Mouse (Mus musculus): ENCODE results near the gene Oxa1l.

Gene Oxa1l

DNA sequence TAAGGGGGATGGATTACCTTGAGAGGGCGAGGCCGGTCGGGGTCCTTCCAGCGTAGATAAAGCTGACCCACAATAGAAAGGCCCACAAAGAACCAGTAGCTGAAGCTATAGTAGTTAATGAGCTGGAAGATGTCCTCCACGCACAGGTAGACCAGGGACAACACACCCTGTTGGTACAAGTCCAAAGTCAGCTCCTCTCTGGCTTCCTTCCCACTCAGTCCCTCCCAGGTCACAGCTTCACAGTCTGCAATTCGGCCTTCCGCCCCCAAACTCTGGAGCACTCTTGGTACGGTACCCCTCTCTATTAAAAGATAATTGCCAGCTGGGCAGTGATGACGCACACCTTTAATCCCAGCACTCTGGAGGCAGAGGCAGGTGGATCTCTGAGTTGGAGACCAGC, 12.3 kb downstream of the Oxa1l start:
- no peak for DNase-seq

- peak; percentile 59 for DNase-seq
These were observed 15.3 kb downstream of the Oxa1l start for GRCm38 (mm10) chr14:54375916-54376315.

DNA sequence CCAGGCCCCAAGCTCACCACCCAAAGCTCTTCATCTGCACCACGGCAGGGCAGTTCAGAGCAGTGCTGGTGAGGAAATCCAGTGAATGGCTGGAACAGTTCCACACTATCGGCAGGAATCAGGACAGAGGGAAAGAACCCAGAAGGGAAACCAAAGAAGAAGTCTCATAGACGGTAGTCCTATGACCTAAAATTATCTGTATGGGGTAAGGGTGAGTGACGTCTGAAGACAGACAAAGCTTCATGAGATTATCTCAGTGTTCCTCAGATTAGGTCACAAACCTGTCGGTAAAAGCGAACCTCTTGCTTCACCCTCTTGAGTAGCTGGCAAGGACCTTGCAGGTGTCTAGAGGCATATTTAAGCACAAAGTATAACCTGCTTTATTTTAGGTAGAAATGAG, 16.5 kb downstream of the Oxa1l start:
- no peak for DNase-seq

DNA sequence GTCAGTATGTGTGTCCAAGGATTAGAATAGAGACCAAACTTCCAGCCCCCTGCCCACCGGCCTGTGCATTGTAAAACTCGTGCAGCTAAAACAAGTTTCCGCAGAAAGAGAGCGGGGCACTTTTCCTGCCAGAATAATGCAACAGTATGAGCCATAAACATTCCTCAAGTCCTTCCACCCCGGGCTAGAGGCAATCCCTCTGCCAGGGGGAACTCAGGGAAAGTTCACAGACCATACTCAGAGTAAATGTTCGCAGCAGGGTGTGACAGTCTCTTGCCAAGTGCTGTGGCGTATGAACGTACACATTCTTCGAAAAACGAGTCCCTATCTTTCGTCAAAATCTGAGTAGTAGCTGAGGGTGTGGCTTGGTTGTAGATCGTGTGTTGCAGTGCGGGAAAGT, 18.9 kb downstream of the Oxa1l start:
- DNase-seq = no peak

GRCm38 (mm10) chr14:54380616-54381015, 20.0 kb downstream of the Oxa1l start:
- no peak for DNase-seq

GRCm38 (mm10) chr14:54381816-54382215, 21.2 kb downstream of the Oxa1l start:
- DNase-seq = no peak

- DNase-seq = no peak
These were observed 22.0 kb downstream of the Oxa1l start for GRCm38 (mm10) chr14:54382641-54383040.

DNA sequence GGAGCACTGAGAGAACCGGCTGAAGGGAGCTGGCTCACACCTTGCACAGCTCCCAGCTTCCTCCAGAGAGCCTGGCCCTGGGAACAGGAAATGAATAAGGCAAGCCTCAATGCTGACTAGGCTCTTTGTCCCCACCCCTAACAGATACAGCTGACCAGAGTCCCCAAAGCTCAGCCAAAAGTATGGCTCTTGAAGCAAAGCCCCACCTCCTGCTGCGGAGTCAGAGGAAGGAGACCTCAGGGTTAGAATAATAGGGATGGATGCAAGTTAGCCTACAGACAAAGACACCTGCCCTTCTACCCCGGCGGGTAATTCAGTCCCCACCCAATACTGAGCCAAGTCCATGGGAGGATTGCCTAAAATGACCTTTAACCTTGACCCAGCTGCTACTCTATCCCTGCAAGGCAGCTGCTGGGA, 22.7 kb downstream of the Oxa1l start:
- no peak for DNase-seq

GRCm38 (mm10) chr14:54384396-54384795, 23.8 kb downstream of the Oxa1l start:
- no peak for DNase-seq

- DNase-seq = no peak
These were observed 25.5 kb downstream of the Oxa1l start for GRCm38 (mm10) chr14:54385968-54386618.

DNA sequence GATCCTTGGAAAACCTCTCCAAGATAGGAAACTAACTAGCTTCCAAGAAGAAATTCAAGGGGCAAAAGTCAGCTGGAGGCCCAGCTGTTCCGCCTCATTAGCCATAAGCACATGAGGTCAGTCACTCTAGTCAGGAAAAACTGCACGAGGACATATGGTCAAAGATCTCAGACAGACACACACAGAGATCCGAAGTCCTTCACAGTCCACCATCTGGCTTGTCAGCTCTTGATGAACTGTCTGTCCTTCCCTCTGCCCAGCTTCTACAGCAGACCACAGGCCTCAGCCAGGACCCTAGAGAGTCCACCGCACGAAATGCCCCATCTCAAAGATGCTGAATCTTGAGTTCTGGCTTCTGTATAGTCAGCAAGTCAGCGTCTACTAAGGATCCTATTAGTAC, 26.9 kb downstream of the Oxa1l start:
- DNase-seq = no peak

- no peak for DNase-seq
These were observed 30.2 kb downstream of the Oxa1l start for GRCm38 (mm10) chr14:54390843-54391242.

GRCm38 (mm10) chr14:54393794-54394193, 33.2 kb downstream of the Oxa1l start:
- no peak for DNase-seq

GRCm38 (mm10) chr14:54394309-54394708, 33.7 kb downstream of the Oxa1l start:
- DNase-seq = no peak

DNA sequence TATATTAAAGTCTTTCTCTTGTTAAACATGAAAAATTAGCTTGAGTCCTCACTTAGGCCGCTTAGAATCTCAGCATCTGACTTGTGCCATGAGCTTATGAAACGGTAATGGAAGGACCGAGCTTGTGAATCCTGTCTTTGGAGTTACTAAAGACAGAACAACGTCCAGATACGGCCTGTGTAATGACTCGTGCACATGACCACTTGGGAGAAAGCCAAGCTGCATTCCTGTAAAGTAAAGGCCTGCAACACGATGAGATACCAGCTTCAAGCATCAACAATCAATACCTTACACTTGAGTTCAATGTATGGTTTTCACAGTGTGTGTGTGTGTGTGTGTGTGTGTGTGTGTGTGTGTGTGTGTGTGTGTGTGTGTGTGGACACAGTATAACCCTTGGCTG, 36.1 kb downstream of the Oxa1l start:
- DNase-seq = no peak

DNA sequence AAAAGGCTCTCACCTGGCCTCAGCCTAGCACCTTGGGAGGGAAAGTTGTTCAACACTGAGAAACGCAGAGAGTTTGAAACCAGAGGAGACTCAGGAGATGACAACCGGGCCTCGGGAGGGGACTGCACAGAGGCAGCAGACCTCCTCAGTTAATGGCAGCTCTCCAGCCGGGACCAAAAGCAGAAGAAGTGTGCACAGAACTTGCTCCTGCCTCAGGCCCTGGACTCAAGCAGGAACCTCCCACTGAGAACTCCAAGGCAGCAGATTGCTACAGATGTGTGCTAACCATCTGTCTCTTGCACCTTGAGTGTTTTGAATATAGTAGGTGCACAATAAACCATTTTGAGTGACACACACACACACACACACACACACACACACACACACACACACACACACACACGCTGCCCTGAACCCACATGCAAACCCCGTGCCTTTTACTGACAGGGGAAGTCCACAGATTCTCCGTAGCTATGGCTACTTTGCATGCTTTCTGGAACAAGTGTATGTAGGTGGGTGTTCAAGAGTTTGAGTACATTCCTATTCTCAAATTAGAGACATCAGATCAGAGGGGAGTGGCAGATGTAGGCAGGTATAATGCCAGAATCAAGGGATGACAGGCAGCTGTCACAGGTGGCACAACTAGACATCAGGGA, 37.4 kb downstream of the Oxa1l start:
- no peak for DNase-seq

DNA sequence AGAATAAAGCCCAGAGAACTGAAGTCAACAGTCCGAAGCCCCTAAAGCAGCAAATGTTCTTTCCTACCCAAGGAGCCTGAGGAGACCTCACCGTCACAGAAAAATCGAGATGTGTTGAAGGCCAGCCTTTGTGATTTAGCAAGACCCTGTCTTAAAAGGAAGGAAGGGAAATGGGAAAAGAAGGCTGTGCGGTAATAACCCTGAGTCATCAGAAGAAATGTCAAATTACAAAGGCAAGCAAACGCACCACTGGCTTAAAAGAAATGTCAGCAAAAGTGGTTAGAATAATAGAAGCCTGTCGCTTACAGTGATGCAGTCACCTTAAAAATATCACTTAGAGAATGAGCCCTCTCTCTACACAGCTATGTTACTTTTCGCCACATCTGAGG, 37.9 kb downstream of the Oxa1l start:
- DNase-seq = no peak

DNA sequence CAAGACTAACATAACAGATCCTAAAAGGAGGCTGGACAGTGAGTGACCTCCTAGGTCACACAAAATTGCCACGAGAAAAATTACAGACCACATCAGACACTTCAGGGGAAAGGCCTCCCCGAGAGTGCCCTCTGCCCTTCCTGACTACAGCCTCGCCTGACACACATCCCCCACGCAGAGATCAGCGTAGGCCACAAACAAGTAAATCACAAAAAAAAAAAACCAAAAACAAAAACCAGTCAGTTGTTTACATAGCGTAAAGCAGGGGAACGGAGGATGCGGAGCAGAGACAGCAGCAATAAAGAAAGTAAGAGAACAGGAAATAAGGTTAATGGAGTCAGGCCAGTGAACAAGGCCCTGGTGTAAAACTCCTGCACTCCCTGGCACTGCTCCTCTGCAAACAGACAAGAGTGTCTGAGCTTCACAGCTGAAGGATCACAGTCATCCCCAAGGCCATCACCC, 38.3 kb downstream of the Oxa1l start:
- DNase-seq = no peak

DNA sequence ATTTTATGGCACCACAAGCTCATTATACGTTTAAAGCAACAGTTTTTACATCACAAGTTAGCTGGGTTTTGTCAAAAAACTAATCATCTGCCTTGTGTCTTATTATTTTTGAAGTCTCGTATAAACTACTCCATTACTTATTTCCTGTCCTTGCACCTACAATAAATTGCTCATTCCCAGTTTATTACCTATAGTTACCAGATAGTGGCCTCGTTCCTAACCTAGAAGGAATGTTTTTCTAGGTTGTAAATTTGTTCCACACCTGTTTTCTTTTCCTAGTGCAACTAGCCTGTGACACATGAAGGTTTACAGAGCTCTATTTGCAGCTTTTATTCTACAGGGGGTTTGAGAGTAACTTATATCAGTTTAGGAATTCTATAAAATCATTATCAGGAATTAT, 41.1 kb downstream of the Oxa1l start:
- DNase-seq = no peak

DNA sequence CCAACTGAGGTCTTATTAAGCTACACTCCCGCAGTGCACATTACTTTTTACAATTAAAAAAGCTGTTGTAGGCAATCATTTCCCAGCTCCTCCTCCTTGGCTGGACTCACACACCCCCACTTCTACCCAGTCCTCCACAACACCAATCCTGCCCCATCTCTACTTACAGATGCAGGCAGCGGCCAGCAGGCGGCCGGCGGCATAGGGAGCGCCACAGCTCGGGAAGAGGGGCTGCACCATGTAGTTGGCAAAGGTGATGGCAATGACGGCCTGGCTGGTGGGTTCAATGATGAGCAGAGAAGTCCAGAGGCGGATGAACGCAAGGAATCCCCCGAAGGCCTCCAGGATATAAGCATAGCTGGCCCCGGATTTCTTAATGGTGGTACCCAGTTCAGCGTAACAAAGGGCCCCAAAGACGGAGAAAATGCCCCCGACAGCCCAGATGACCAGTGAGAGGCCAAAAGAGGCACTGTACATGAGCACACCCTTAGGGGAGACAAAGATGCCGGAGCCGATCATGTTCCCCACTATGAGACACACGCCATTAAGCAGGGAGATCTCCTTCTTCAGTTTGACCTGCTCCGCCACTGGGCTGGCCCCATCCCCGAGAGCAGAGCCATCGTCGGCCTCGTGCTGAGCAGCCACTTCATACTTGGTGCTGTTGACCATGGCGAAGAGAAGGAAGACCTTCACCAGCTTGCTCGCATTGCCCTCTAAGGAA, 47.9 kb downstream of the Oxa1l start:
- DNase-seq = no peak

DNA sequence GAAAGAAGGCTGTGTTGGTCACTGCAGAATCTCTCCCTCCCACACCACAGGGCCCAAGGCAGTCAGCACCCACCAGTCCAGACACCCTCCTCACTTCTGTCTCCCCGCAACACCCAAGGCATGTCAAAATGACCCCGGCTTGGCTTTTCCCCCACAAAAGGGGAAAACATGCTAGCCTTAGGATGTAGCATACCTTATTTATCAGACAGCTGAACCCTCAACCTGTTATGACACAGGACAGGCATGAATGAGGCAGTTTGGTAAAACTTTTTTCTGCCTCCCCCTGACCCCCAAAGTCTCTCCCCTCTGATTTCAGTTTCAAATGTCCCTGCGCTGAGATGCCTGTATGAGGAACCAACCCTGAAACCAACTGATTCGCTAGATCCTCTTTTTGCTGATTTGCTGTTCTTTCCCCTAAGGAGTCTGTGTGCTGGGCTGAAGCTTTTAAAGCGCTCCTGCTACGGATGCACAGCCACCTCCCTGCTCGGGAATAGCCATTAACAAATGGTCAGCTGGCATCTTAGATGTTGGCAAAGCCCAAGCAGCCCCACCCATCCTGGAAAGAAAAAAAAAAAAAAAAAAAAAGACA, 48.5 kb downstream of the Oxa1l start:
- no peak for DNase-seq

DNA sequence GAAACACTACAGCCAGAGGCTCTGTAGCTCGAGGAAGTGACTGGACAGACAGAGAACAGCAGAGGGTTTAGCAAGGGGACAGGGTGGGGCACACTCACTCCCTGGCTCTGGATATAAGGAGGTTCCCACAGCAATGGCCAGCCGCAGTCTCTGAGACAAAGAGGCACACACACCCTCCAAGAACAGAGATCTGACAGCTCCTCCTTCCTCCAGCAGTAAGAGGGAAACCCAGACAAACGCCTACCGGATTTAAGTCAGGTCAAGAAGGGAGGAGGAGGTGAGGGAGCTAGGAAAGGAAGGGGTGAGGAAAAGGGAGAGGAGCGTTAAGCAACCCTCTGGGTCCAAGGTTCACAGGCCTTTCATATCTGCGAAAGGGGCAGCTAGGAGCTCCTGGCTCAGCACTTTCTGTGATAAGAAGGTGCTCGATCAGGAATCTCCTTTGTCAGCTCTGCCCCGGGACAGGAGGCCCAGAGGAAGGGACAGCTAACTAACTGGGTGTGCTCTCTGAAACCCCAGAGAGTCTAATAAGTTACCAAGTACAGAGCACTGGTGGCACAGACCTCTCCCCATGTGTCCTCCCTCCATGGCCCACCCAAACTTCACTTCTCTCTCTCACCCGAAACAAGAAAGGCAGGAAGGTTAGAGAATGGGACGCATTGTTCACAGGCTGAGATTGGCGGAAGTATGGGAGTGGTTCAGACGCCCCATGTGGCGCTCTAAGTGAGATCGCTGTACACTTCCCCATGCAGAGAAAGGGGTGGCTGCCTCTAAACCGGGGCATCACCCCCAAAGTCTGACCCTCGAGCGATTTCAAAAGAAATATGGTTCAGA, 49.6 kb downstream of the Oxa1l start:
- DNase-seq = no peak

All from thymus, postnatal 25 days (tissue).